Mouse (Mus musculus) thymus, adult 2 months (tissue): ENCODE data around the gene Prex1.

Source experiments
- CTCF ChIP-seq: fragments of 200-500 bp; IDR thresholded peaks from 2 replicates; pipeline ENCODE4 v1.5.1; 2012; ENCODE audit warnings: mild to moderate bottlenecking, control low read depth, low read length, moderate library complexity, borderline replicate concordance; ENCODE audit not compliant: control insufficient read depth, poor library complexity, insufficient read depth; ENCODE audit errors: extremely low read depth
- POLR2A ChIP-seq: fragments of 200-500 bp; IDR thresholded peaks from 2 replicates; pipeline ENCODE4 v1.6.1; 2012; ENCODE audit warnings: mild to moderate bottlenecking, low read length, control low read depth, moderate library complexity; ENCODE audit not compliant: control insufficient read depth, poor library complexity, insufficient read depth; ENCODE audit errors: extremely low read depth

DNA sequence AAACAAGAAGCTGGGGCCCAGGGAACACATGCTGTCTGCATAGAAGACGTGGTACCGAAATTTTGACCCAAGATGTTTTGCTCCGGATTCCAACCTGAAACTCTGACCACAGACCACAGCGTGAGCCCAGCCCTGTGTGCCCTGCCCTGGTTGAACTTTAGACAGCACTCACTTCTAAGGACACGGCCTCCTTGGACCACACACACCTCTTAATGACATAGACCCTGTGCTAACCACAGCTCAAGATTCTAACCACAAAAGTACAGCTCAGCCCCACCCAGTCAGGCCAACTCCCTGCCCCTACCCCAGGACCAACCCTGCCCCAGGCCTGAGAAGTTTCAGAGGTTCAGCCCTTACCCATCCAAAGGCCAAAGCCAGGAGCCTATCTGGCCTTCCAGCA, 103.4 kb downstream of the Prex1 start:
- TF ChIP-seq POLR2A (no peak), CTCF (no peak)
